Mouse (Mus musculus): ENCODE data around the gene Ccdc6.
A peak's percentile ranks its signal among the peaks of the same experiment; 100 is the strongest.

- TF ChIP-seq ZC3H11A (IDR thresholded peaks at IDR 0.05; ENCODE audit: low read depth, low read length) = no peak
- TF ChIP-seq POLR2A (IDR thresholded peaks at IDR 0.05; ENCODE audit: control insufficient read depth in 1 of 2, insufficient read depth in 1 of 2, low read depth in 1 of 2, low read length in 2 of 2, poor library complexity in 1 of 2) = no peak
- 0 out of 2 replicates have a peak, but pooled peaks have one; percentile 15 for TF ChIP-seq HCFC1 (IDR thresholded peaks at IDR 0.05; ENCODE audit: low read depth, low read length)
- no peak for TF ChIP-seq CTCF (IDR thresholded peaks at IDR 0.05 in 2 of 3, conservative IDR thresholded peaks at IDR 0.05 in 1 of 3; ENCODE audit: control insufficient read depth in 1 of 3, insufficient read depth in 1 of 3, low read depth in 2 of 3, low read length in 3 of 3, poor library complexity in 1 of 3, severe bottlenecking in 1 of 3)
- TF ChIP-seq JUND (IDR thresholded peaks at IDR 0.05; ENCODE audit: low read depth, low read length) = no peak
- TF ChIP-seq MAZ (IDR thresholded peaks at IDR 0.05; ENCODE audit: low read depth, low read length) = peak; percentile 27; the same call in 1 of the 2 replicates
- TF ChIP-seq USF1 (IDR thresholded peaks at IDR 0.05; ENCODE audit: low read depth, low read length) = no peak
- TF ChIP-seq UBTF (IDR thresholded peaks at IDR 0.05; ENCODE audit: borderline replicate concordance, insufficient read depth, low read depth, low read length) = no peak
- TF ChIP-seq TCF12 (IDR thresholded peaks at IDR 0.05; ENCODE audit: low read depth, low read length) = 0 out of 2 replicates have a peak, but pooled peaks have one; percentile 8
Observed at GRCm38 (mm10) chr10:70119851-70120370, 23.0 kb downstream of the Ccdc6 start.
